Mouse (Mus musculus) cerebellum, postnatal 4 days (tissue): ENCODE results near the gene Dhdh.
"Not testable (repeated sequence)": the region's sequence is repeated elsewhere in the genome, so short reads cannot be mapped to it uniquely, and the experiment has no call there.

Experiments
- DNase-seq, 2 experiments: peaks; one replicate each; pipeline ENCODE4 v3.0.0; 2022; ENCODE audit warnings: low spot score in 2 of 2, mixed read lengths in 1 of 2

The Dhdh gene

GRCm38 (mm10) chr7:45509912-45510787 is 21.5 kb upstream of the Dhdh start, which contains the start of gene Nucb1:
TSS of gene Nucb1 (minus strand) at chr7:45510406.
- DNase-seq, result peak; percentile 74 to 87

- DNase-seq, result no peak
These were observed 20.7 kb upstream of the Dhdh start for GRCm38 (mm10) chr7:45509181-45509882.

- no peak for DNase-seq
These were observed 20.0 kb upstream of the Dhdh start for GRCm38 (mm10) chr7:45508561-45508960.

- DNase-seq, result no peak
These were observed 19.0 kb upstream of the Dhdh start for GRCm38 (mm10) chr7:45507583-45507982.

GRCm38 (mm10) chr7:45498427-45498826 is 9.8 kb upstream of the Dhdh start:
- no peak for DNase-seq

GRCm38 (mm10) chr7:45494548-45494947 is 5.9 kb upstream of the Dhdh start:
- no peak for DNase-seq

- no peak for DNase-seq
These were observed 4.3 kb upstream of the Dhdh start for GRCm38 (mm10) chr7:45492951-45493350.

- no peak for DNase-seq
These were observed 3.7 kb upstream of the Dhdh start for GRCm38 (mm10) chr7:45492225-45492844.

GRCm38 (mm10) chr7:45491264-45491663 is 2.7 kb upstream of the Dhdh start:
- no peak for DNase-seq

- DNase-seq, result no peak
These were observed 2.2 kb upstream of the Dhdh start for GRCm38 (mm10) chr7:45490822-45491221.

- no peak for DNase-seq
These were observed 973 bp upstream of the Dhdh start for GRCm38 (mm10) chr7:45489578-45489977.

- DNase-seq, result no peak
These were observed 728 bp downstream of the Dhdh start for GRCm38 (mm10) chr7:45487861-45488292.

- no peak for DNase-seq
These were observed 1.7 kb downstream of the Dhdh start, which contains the start of gene Gm45808 for GRCm38 (mm10) chr7:45486761-45487415. TSS of gene Gm45808 (minus strand) at chr7:45486811.

- DNase-seq, result no peak
These were observed 2.4 kb downstream of the Dhdh start for GRCm38 (mm10) chr7:45486158-45486557.

GRCm38 (mm10) chr7:45484985-45485384 is 3.6 kb downstream of the Dhdh start:
- DNase-seq, result not testable (repeated sequence)

- DNase-seq, result no peak
These were observed 6.4 kb downstream of the Dhdh start for GRCm38 (mm10) chr7:45482166-45482565.

GRCm38 (mm10) chr7:45481374-45481927 is 7.2 kb downstream of the Dhdh start, which contains the start of gene Tulp2:
TSS of gene Tulp2 (plus strand) at chr7:45481877.
- DNase-seq, result peak in 1 of 2 experiments; percentile 54

GRCm38 (mm10) chr7:45480310-45480709 is 8.3 kb downstream of the Dhdh start:
- not testable (repeated sequence) for DNase-seq

- DNase-seq, result no peak
These were observed 9.8 kb downstream of the Dhdh start for GRCm38 (mm10) chr7:45478774-45479173.

- DNase-seq, result peak in 1 of 2 experiments; percentile 56
These were observed 11.6 kb downstream of the Dhdh start for GRCm38 (mm10) chr7:45477003-45477402.

- no peak for DNase-seq
These were observed 12.2 kb downstream of the Dhdh start for GRCm38 (mm10) chr7:45476453-45476852.
